Mouse (Mus musculus) C2C12 (cell line): ENCODE data around the gene Map10.

ENCODE experiments used
- CTCF ChIP-seq: IDR thresholded peaks from one replicate; pipeline ENCODE4 v1.5.1; 2011; ENCODE audit not compliant: control insufficient read depth, insufficient read depth, insufficient read length
- MYOD1 ChIP-seq: IDR thresholded peaks from one replicate; pipeline ENCODE4 v1.6.1; 2011; ENCODE audit warnings: low read depth; ENCODE audit not compliant: control insufficient read depth, insufficient read length

- TF ChIP-seq MYOD1 (no peak), CTCF (no peak)
Observed at GRCm38 (mm10) chr8:125699391-125700025, 29.9 kb downstream of the Map10 start.
